Mouse (Mus musculus) embryonic facial prominence, embryonic 14.5 days (tissue): ENCODE results near the gene Eloa. TPM values are rescaled to one million over a fixed set of nuclear protein-coding genes. Genes with fewer than 3 reads are reported as not detected.
A peak's percentile ranks its signal among the peaks of the same experiment; 100 is the strongest.

Experiments
- ATAC-seq: fragments of 200-750 bp; cut with Nextera tagmentation; 2 replicates; pipeline ENCODE4 v1.8.0; 2017; ENCODE audit warnings: low read depth, moderate number of reproducible peaks, moderate TSS enrichment
- DNase-seq: peaks from one replicate; pipeline ENCODE4 v3.0.0-alpha.2; 2015; ENCODE audit warnings: low spot score
- H3K27ac ChIP-seq: fragments of 300-500 bp; sonication (generic); replicated peaks from 2 replicates; pipeline ENCODE4 v1.5.1; 2014; ENCODE audit warnings: low read depth, mild to moderate bottlenecking, low read length, moderate library complexity
- H3K27me3 ChIP-seq: fragments of 300-500 bp; sonication (generic); replicated peaks from 2 replicates; pipeline ENCODE4 v1.6.1; 2014; ENCODE audit warnings: low read length; ENCODE audit not compliant: control insufficient read depth, insufficient read depth
- H3K36me3 ChIP-seq: fragments of 300-500 bp; sonication (generic); 2 replicates; pipeline ENCODE4 v1.6.1; 2014; ENCODE audit warnings: low read length, mixed read lengths; ENCODE audit not compliant: control insufficient read depth, insufficient read depth
- H3K4me1 ChIP-seq: fragments of 300-500 bp; sonication (generic); 2 replicates; pipeline ENCODE4 v1.6.1; 2014; ENCODE audit warnings: antibody characterized with exemption, low read length; ENCODE audit not compliant: control insufficient read depth, insufficient read depth
- H3K4me2 ChIP-seq: fragments of 300-500 bp; sonication (generic); 2 replicates; pipeline ENCODE4 v1.6.1; 2014; ENCODE audit warnings: low read depth, mild to moderate bottlenecking, low read length, moderate library complexity, mixed read lengths
- H3K4me3 ChIP-seq: fragments of 300-500 bp; sonication (generic); 2 replicates; pipeline ENCODE4 v1.5.1; 2014; ENCODE audit warnings: low read depth, mild to moderate bottlenecking, low read length
- H3K9ac ChIP-seq: fragments of 300-500 bp; sonication (generic); 2 replicates; pipeline ENCODE4 v1.6.1; 2014; ENCODE audit warnings: low read depth, mild to moderate bottlenecking, low read length, moderate library complexity, mixed read lengths
- H3K9me3 ChIP-seq: fragments of 300-500 bp; sonication (generic); 2 replicates; pipeline ENCODE4 v1.6.1; 2016; ENCODE audit warnings: low read length; ENCODE audit not compliant: control insufficient read depth
- WGBS: fragments of 180-500 bp; shearing (Covaris S2); extraction: QIAGEN DNeasy Blood & Tissue Kit; methylation state at CpG from one replicate; pipeline ENCODE4 v1.1.7; 2014; 5-methylcytosine and 5-hydroxymethylcytosine counted together
- polyA plus RNA-seq: library from polyadenylated mRNA; unstranded; fragments of >200 nt; fragmentation: Nextera tagmentation; extraction: Ambion mirVana; gene quantifications from 2 replicates; pipeline ENCODE4 v1.2.1, GENCODE M21; 2014

The Eloa gene
- polyA plus RNA-seq, 1 experiment from 2014 or later, result 47.2 TPM

DNA sequence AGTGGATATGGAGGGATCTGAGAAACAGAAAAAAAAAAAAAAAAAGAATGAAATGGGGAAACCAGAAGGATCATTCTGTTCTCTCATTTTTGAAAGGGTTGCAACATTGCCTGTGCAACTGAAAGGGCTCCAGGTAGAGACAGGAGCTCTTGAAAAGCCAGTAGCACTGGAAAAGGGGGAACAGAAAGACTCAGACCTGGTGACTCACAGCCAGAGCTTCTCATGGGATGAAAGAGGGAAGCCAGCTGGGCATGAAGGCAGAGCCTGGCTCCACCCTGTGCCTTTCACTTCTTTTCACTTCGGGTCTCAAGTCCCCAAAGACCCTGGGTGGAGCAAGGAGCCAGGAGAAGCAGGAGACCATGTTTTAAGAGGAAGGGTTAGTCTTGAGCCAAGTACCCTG lies 34.5 kb upstream of the Eloa start:
- Histone ChIP-seq H3K4me3 (no peak overlapping the region), H3K4me1 (0 out of 2 replicates have a peak, but pooled peaks cover 8% of the 10 kb centered on the region), H3K9me3 (no peaks in the 10 kb centered on the region), H3K4me2 (no peak overlapping the region), H3K27ac (no peak overlapping the region), H3K27me3 (no peaks in the 10 kb centered on the region), H3K9ac (no peak overlapping the region), H3K36me3 (peaks cover 13% of the 10 kb centered on the region)
- ATAC-seq (no peak), DNase-seq (no peak)
- WGBS, result 33% methylated on average over 1 of the region's 1 CpGs

- H3K36me3 ChIP-seq, result peaks cover 35% of the 10 kb centered on the region
- DNase-seq (no peak), ATAC-seq (no peak)
- H3K4me2 ChIP-seq, result no peak overlapping the region
- no peak overlapping the region for H3K27ac ChIP-seq
- WGBS, result 79% methylated on average over 5 of the region's 5 CpGs
- no peaks in the 10 kb centered on the region for H3K9me3 ChIP-seq
- H3K9ac ChIP-seq, result no peak overlapping the region
- H3K27me3 ChIP-seq, result no peaks in the 10 kb centered on the region
- no peak overlapping the region for H3K4me3 ChIP-seq
- H3K4me1 ChIP-seq, result 0 out of 2 replicates have a peak, but pooled peaks cover 8% of the 10 kb centered on the region
Measured at GRCm38 (mm10) chr4:136053843-136054242, 32.3 kb upstream of the Eloa start.

DNA sequence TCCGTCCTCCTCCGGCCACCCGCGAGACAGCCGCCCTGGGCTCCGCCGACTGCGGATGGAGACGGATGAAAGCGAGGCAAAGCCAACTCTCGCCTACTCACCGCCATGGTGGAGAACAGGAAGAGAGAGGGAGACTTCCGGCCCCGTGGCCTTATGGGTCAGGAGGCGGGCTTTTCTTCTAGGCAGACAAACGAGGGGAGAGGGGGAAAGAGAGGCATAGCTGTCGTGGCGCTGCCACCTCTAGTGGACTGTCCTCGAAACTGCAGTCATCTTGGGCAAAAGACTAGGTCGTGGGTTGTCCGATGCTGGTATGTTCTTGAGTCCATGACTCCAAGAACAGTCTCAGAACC lies 31.7 kb upstream of the Eloa start, which contains the start of gene Rpl11:
Rpl11 (minus strand) TSS at position 182 of the 350 bp plus-strand sequence.
- ATAC-seq, result peak; percentile 98
- peak within 1 kb of the TSS; percentile 98 for H3K4me3 ChIP-seq
- H3K9me3 ChIP-seq, result no peaks in the 10 kb centered on the region
- peak within 1 kb of the TSS; percentile 99 for H3K9ac ChIP-seq
- peak within 1 kb of the TSS; percentile 94 for H3K27ac ChIP-seq
- H3K36me3 ChIP-seq, result peaks cover 41% of the 10 kb centered on the region
- H3K27me3 ChIP-seq, result no peaks in the 10 kb centered on the region
- H3K4me1 ChIP-seq, result 0 out of 2 replicates have a peak, but pooled peaks cover 8% of the 10 kb centered on the region
- peak within 1 kb of the TSS; percentile 85 for H3K4me2 ChIP-seq
- DNase-seq, result peak; percentile 98
- under 1% methylated on average over 17 of the region's 21 CpGs for WGBS

- Histone ChIP-seq H3K4me2 (peak overlapping the region; percentile 85), H3K9ac (peak overlapping the region; percentile 99), H3K36me3 (peaks cover 45% of the 10 kb centered on the region), H3K27me3 (no peaks in the 10 kb centered on the region), H3K4me3 (peak overlapping the region; percentile 98), H3K9me3 (no peaks in the 10 kb centered on the region), H3K4me1 (0 out of 2 replicates have a peak, but pooled peaks cover 8% of the 10 kb centered on the region), H3K27ac (peak overlapping the region; percentile 94)
- peak; percentile 72 for ATAC-seq
- WGBS, result under 1% methylated on average over 45 of the region's 50 CpGs
- DNase-seq, result peak; percentile 32
Measured at GRCm38 (mm10) chr4:136052534-136053246, 31.1 kb upstream of the Eloa start.

GRCm38 (mm10) chr4:136052060-136052459 lies 30.5 kb upstream of the Eloa start:
- 0 out of 2 replicates have a peak, but pooled peaks cover 8% of the 10 kb centered on the region for H3K4me1 ChIP-seq
- ATAC-seq (no peak), DNase-seq (no peak)
- no peaks in the 10 kb centered on the region for H3K27me3 ChIP-seq
- no peak overlapping the region for H3K27ac ChIP-seq
- H3K9ac ChIP-seq, result peak overlapping the region; percentile 99
- H3K9me3 ChIP-seq, result no peaks in the 10 kb centered on the region
- WGBS, result 2% methylated on average over 3 of the region's 3 CpGs
- H3K4me2 ChIP-seq, result peak overlapping the region; percentile 85
- H3K36me3 ChIP-seq, result peaks cover 52% of the 10 kb centered on the region
- peak overlapping the region; percentile 98 for H3K4me3 ChIP-seq

DNA sequence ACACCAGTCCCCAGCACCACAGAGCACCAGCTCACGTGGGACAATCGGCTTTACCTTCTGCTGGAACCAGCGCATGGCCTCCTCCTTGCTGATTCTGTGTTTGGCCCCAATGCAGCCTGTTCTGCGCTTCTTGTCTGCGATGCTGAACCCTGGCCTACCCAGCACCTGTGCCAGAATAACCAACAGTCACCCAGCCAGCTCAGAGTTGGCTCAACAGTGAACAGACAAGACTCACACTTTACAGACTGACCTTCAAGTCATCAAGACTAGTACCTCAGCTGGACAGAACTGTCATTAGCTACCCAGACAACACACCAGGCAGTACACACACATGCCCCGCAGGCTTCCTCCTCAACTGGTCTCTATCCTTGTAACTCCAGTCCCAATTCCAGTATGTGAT lies 28.7 kb upstream of the Eloa start:
- Histone ChIP-seq H3K4me2 (no peak overlapping the region), H3K9ac (0 out of 2 replicates have a peak overlapping the region, but pooled peaks have one; percentile 34), H3K9me3 (no peaks in the 10 kb centered on the region), H3K36me3 (peaks cover 69% of the 10 kb centered on the region), H3K27ac (no peak overlapping the region), H3K4me3 (no peak overlapping the region), H3K27me3 (no peaks in the 10 kb centered on the region), H3K4me1 (0 out of 2 replicates have a peak, but pooled peaks cover 8% of the 10 kb centered on the region)
- 95% methylated on average over 6 of the region's 6 CpGs for WGBS
- ATAC-seq, result no peak
- no peak for DNase-seq

DNA sequence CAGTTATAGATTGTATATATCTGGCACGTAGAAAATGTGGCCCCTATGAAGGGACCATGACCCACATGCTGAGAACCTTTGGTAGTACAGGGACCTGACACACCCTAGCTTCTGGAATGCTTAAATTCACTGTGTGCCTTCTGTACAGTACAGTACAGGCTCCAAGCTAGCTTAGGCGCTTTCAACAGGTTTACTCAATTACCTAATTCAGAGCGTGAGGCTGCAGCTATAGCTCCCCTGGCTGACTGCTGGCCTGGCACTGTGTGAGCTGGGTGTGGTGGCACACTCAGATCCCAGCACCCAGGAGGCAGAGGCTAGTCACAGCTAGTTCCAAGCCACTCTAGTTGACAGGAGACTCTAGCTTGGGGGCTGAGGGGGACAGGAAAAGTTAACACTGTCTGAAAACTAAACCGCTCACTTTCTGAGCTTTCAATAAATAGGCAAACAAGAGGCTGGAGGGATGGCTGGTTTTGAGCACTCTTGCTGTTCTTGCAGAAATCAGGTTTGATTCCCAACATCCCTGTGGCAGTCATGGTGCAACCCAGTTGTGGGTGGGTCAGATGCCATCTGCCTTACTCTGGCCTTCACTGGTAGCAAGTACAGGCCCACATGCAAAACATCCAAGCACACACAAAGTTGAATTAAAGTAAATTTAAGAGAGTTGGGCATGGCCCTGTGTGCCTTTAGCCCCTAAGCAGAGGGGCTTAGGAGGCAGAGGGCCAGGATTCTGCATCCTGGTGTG lies 26.9 kb upstream of the Eloa start:
- 64% methylated on average over 4 of the region's 4 CpGs for WGBS
- Histone ChIP-seq H3K4me1 (0 out of 2 replicates have a peak, but pooled peaks cover 8% of the 10 kb centered on the region), H3K27ac (0 out of 2 replicates have a peak overlapping the region, but pooled peaks have one; percentile 33), H3K4me2 (no peak overlapping the region), H3K27me3 (no peaks in the 10 kb centered on the region), H3K36me3 (peaks cover 73% of the 10 kb centered on the region), H3K9ac (peak overlapping the region; percentile 28; the same call in 1 of the 2 replicates), H3K4me3 (no peak overlapping the region), H3K9me3 (no peaks in the 10 kb centered on the region)
- DNase-seq (no peak), ATAC-seq (no peak)

- Histone ChIP-seq H3K36me3 (peaks cover 76% of the 10 kb centered on the region), H3K27ac (no peak overlapping the region), H3K4me3 (no peak overlapping the region), H3K4me1 (0 out of 2 replicates have a peak, but pooled peaks cover 8% of the 10 kb centered on the region), H3K4me2 (no peak overlapping the region), H3K9me3 (no peaks in the 10 kb centered on the region), H3K27me3 (no peaks in the 10 kb centered on the region), H3K9ac (no peak overlapping the region)
- no peak for ATAC-seq
- 51% methylated on average over 4 of the region's 4 CpGs for WGBS
- no peak for DNase-seq
Measured at GRCm38 (mm10) chr4:136047626-136048025, 26.1 kb upstream of the Eloa start.
